Mouse (Mus musculus) adrenal gland, adult 8-10 months (tissue): Measurements from ENCODE around the gene Ryr3. TPM values are rescaled to one million over a fixed set of nuclear protein-coding genes. Genes with fewer than 3 reads are reported as not detected.

Source experiments
- DNase-seq: peaks from one replicate; pipeline ENCODE4 v3.0.0; 2022
- microRNA-seq, 2 experiments: library from miRNA; unstranded; fragments of <30 nt; microRNA quantifications; one replicate each; pipeline ENCODE4 v1.2.0; 2022
- total RNA-seq, 4 experiments: library from RNA; stranded (reverse); gene quantifications; 2 replicates each; pipeline ENCODE4 v1.2.4; 2022

Ryr3 gene
- total RNA-seq, 4 experiments from 2014 or later, result 0.63 to 4.7 (median 1.5) TPM

- no peak for DNase-seq
Measured at GRCm38 (mm10) chr2:112630669-112631068, 586.2 kb downstream of the Ryr3 start.

- no peak for DNase-seq
Measured at GRCm38 (mm10) chr2:112625156-112625555, 591.7 kb downstream of the Ryr3 start.

DNA sequence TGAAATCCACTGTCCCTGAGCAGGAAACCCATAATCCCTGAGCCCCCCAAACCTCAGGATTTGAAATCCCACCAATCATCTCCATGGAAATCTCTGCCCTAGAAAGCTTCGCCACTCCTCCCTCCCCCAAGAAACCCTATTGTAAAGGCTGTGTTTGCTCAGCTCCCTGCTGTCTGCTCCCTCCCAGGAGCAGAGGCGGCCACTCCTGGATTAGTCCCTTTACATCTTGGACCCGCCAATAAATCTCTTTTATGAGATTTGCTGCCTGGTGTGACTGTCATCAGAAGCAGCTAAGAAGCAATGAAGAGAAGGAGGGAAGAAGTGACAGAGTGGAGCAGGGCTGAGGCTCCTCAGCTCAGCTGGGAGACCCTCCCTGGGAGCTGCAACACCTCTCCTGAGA is 599.7 kb downstream of the Ryr3 start:
- no peak for DNase-seq

- DNase-seq, result no peak
Measured at GRCm38 (mm10) chr2:112614375-112614774, 602.5 kb downstream of the Ryr3 start.

DNA sequence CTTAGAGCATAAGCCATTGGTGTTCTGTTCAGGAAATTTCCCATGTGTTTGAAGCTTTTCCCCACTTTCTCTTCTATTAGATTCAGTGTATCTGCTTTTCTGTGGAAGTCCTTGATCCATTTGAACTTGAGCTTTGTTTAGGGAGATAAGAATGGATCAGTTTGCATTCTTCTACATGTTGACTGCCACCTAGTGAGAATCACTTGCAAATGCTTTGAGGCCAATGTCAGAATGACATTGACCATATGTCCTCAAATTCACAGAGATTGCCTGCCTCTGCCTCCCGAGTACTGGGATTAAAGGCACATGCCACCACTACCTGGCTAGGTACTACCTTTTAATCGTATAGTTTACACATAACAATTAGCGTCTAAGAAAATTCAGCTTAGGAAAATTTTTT is 604.3 kb downstream of the Ryr3 start:
- DNase-seq, result no peak

GRCm38 (mm10) chr2:112606536-112606935 is 610.4 kb downstream of the Ryr3 start:
- DNase-seq, result no peak

DNA sequence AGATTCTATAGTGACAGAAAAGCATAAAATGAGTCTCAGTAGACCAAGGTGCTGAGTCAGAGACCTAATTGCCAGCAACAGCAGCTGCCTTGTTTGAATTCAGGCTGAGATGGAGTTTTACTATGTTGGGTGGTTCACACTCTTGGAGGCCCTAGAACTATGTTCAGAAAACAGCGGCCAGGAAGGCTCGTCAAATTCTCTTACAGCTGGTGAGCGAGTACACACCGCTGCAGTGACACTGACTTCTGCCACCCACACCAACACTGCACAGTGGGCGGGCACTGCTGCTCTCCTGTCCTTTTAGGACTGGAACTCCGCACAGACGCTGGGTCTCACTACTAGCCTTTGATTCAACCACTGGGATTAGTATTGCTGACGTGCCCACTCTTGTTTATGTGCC is 614.4 kb downstream of the Ryr3 start:
- no peak for DNase-seq

DNA sequence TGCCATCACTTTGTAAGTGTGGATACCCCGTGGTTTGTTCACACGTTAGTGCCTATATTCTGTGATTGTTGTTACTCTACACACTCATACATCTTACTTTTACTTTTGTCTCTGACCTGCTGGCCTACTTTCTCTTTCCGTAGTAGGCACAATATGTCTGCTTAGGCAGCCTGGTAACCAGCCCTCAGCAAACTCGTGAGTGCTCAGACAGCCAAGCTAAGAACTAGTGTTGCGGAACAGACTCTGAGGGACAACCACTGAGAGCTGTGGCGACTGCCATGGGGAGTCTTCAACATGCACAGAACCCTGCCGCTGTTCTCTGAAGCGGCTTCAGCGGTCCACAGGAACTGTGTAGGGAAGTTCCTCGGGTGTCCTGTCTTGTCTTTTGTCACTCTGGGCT is 616.7 kb downstream of the Ryr3 start:
- DNase-seq, result no peak

- DNase-seq, result no peak
Measured at GRCm38 (mm10) chr2:112597064-112597463, 619.8 kb downstream of the Ryr3 start.

DNA sequence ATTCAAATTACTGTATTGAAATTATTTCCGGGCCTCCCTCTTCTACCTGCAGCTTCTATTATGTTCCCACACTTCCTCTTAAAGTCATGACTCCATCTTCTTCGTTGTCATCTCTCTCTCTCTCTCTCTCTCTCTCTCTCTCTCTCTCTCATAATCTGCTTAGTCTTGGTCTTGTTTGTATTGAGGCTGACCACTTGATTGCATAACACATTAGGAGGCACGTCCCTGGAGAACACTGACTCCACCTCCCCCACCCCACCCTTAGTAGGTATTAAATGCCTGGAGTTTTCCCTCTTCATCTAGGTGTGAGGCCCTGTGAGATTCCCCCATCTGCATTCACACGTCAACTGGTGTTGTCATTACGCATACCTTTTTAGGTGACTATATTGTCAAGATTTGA is 620.5 kb downstream of the Ryr3 start:
- no peak for DNase-seq

- DNase-seq, result no peak
Measured at GRCm38 (mm10) chr2:112595807-112596206, 621.1 kb downstream of the Ryr3 start.

GRCm38 (mm10) chr2:112593781-112594180 is 623.1 kb downstream of the Ryr3 start:
- DNase-seq, result no peak

DNA sequence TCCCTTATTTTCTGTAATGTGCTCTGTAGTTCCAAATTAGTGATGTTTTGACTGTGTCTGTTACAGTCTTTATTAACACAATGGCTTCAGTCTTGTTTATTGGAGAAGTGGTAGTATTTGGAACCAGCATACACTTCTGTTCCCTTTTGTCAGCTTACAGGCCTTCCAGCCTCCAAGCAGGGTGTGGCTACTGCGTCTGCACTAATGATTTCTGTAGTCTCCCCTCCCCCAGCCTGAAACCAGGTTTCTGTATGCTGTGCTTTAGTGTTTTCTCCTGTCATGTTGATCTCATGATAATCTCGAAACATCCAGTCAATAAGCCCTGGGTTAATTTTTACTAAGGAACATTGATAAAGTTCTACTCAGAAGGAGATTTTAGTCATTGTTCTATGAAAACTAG is 623.6 kb downstream of the Ryr3 start:
- no peak for DNase-seq

- DNase-seq, result peak; percentile 13
Measured at GRCm38 (mm10) chr2:112591451-112591871, 625.4 kb downstream of the Ryr3 start.

GRCm38 (mm10) chr2:112590985-112591384 is 625.9 kb downstream of the Ryr3 start:
- no peak for DNase-seq

Small RNA genes lying within 50 kb of the gene (microRNA-seq; reads per million reads assigned to microRNA genes)
- gene Gm44374, result 0 reads per million in 2 experiments

Other genes starting within 250 kb of the Ryr3 start
- gene Tmco5b, start 68.6 kb upstream of the Ryr3 start, total RNA-seq, result not detected
- 1 to 10 TPM; 1.5 to 4.2 (median 3.1) TPM for gene Fmn1, start 110.6 kb upstream of the Ryr3 start, total RNA-seq